Mouse (Mus musculus) heart, embryonic 12.5 days (tissue): ENCODE measurements around the gene Rnf182. TPM values are rescaled to one million over a fixed set of nuclear protein-coding genes. Genes with fewer than 3 reads are reported as not detected.

Experiments used
- ATAC-seq: fragments of 200-750 bp; cut with Nextera tagmentation; 2 replicates; pipeline ENCODE4 v1.8.0; 2017; ENCODE audit warnings: moderate TSS enrichment, moderate library complexity; ENCODE audit not compliant: insufficient number of reproducible peaks, low FRiP score
- H3K27ac ChIP-seq: fragments of 300-500 bp; sonication (generic); 2 replicates; pipeline ENCODE4 v1.5.1; 2016; ENCODE audit warnings: mild to moderate bottlenecking, moderate library complexity; ENCODE audit not compliant: poor library complexity, severe bottlenecking
- H3K27me3 ChIP-seq: fragments of 300-500 bp; sonication (generic); replicated peaks from 2 replicates; pipeline ENCODE4 v1.6.1; 2016; ENCODE audit warnings: mild to moderate bottlenecking, moderate library complexity
- H3K36me3 ChIP-seq: fragments of 300-500 bp; sonication (generic); 2 replicates; pipeline ENCODE4 v1.6.1; 2016; ENCODE audit warnings: mild to moderate bottlenecking, moderate library complexity
- H3K4me1 ChIP-seq: fragments of 300-500 bp; sonication (generic); replicated peaks from 2 replicates; pipeline ENCODE4 v1.6.1; 2016; ENCODE audit warnings: mild to moderate bottlenecking
- H3K4me2 ChIP-seq: fragments of 300-500 bp; sonication (generic); 2 replicates; pipeline ENCODE4 v1.6.1; 2016; ENCODE audit warnings: mild to moderate bottlenecking, moderate library complexity
- H3K4me3 ChIP-seq: fragments of 300-500 bp; sonication (generic); 2 replicates; pipeline ENCODE4 v1.5.1; 2016; ENCODE audit warnings: mild to moderate bottlenecking
- H3K9ac ChIP-seq: fragments of 300-500 bp; sonication (generic); 2 replicates; pipeline ENCODE4 v1.6.1; 2016; ENCODE audit warnings: mild to moderate bottlenecking, moderate library complexity
- H3K9me3 ChIP-seq: fragments of 300-500 bp; sonication (generic); replicated peaks from 2 replicates; pipeline ENCODE4 v1.6.1; 2016; ENCODE audit warnings: mild to moderate bottlenecking, moderate library complexity
- WGBS: fragments of 180-500 bp; shearing (Covaris S2); methylation state at CpG from one replicate; pipeline ENCODE4 v1.1.7; 2016; 5-methylcytosine and 5-hydroxymethylcytosine counted together
- polyA plus RNA-seq: library from polyadenylated mRNA; unstranded; fragments of >200 nt; fragmentation: Nextera tagmentation; extraction: Ambion mirVana; gene quantifications from 2 replicates; pipeline ENCODE4 v1.2.1, GENCODE M21; 2016

The Rnf182 gene
- 1.7 and 2.7 TPM in 2 replicates for polyA plus RNA-seq

DNA sequence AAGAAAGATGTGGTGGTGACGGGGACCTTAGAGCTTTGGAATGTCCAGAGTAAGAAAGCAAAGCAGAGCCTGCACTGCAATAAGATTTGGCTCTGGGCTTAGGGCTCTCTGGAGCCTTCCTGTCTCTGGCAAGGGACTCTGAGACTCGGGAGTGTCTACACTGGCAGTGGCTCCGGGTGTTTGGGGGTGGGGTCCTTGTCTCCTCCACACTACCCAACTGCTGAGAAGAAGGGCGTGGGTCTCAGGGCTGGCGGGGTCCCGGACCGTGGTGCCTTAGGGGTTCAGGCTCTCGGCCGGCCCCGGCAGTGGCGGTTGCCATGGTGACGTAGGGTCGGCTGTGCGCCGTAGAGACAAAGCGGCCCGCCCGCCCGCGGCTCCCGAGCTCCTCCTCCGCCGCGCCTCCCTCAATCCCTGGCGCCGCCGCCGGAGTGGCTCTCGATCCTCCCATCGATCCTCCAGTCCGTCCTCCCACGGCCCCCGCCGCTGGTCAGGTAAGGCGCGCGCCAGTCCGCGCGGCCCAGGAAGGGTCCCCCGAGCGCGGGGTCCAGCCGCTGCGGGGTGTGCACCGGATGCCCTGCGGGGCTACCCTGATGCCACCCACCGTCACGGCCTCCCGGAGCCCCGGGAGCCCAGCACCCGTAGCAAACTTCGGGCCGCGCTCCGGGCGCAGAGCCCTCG lies at the start of gene Rnf182:
Rnf182 (plus strand) TSS at position 134 of the 678 bp plus-strand sequence.
- ATAC-seq: peak; percentile 82
- H3K9me3 ChIP-seq: no peaks in the 10 kb centered on the region
- peaks cover 3% of the 10 kb centered on the region; the same call in 1 of the 2 replicates for H3K27me3 ChIP-seq
- H3K4me2 ChIP-seq: peak within 1 kb of the TSS; percentile 79
- WGBS: under 1% methylated on average over 58 of the region's 58 CpGs
- H3K4me3 ChIP-seq: peak within 1 kb of the TSS; percentile 63
- no peak within 1 kb of the TSS for H3K27ac ChIP-seq
- peak within 1 kb of the TSS; percentile 68 for H3K9ac ChIP-seq
- H3K4me1 ChIP-seq: peaks cover 17% of the 10 kb centered on the region
- H3K36me3 ChIP-seq: no peaks in the 10 kb centered on the region

GRCm38 (mm10) chr13:43566184-43566583 lies 49.3 kb upstream of the Rnf182 start:
- Histone ChIP-seq H3K27ac (no peak overlapping the region), H3K4me2 (no peak overlapping the region), H3K27me3 (no peaks in the 10 kb centered on the region), H3K4me3 (no peak overlapping the region), H3K9ac (no peak overlapping the region), H3K9me3 (peaks cover 10% of the 10 kb centered on the region; the same call in 1 of the 2 replicates), H3K36me3 (no peaks in the 10 kb centered on the region), H3K4me1 (peaks cover 4% of the 10 kb centered on the region; the same call in 1 of the 2 replicates)
- WGBS: 81% methylated on average over 8 of the region's 8 CpGs
- no peak for ATAC-seq

DNA sequence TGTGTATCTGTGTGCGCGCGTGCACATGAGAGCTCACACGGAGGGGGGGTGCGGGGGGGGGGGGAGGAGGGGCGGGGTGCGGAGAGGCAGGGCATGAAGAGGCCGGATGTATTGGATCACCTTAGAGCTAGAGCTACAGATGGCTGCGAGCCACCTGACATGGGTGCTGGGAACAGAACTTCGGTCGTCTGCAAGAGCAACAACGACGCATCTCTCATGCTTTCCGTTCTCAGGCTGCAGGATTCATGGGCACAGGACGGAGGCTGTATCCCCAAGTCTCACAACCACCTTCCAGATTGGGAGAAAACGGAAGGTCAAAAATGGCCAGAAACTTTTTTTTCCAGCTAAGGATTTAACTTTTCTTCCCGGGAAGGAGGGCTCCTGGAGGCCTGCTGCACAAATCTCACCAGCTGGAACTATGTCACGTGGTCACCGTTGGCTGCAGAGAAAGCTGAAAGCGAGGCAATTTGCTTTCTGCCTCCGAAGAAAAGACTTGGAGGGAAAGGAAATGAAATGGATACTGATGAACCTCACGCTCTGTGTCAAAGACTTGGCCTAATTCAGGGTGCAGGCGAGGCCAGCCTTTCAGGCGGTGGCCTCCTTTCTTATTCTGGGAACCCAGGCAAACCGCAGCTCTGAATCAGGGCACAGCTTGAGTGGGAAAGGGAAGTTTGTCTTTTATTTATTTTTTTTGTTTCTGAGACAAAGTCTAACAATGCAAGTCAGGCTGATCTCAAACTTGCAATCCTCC lies 48.2 kb upstream of the Rnf182 start:
- 74% methylated on average over 25 of the region's 25 CpGs for WGBS
- H3K4me1 ChIP-seq: no peaks in the 10 kb centered on the region

GRCm38 (mm10) chr13:43573979-43574378 lies 41.5 kb upstream of the Rnf182 start:
- WGBS: 56% methylated on average over 2 of the region's 2 CpGs
- ATAC-seq: no peak
- H3K4me1 ChIP-seq: no peaks in the 10 kb centered on the region
- no peak overlapping the region for H3K4me2 ChIP-seq
- no peaks in the 10 kb centered on the region for H3K36me3 ChIP-seq
- no peak overlapping the region for H3K4me3 ChIP-seq
- no peak overlapping the region for H3K27ac ChIP-seq
- H3K9ac ChIP-seq: no peak overlapping the region
- no peaks in the 10 kb centered on the region for H3K27me3 ChIP-seq
- peaks cover 12% of the 10 kb centered on the region; the same call in 1 of the 2 replicates for H3K9me3 ChIP-seq

More for the DNA sequence above, 48.2 kb upstream of the Rnf182 start:
- H3K36me3 ChIP-seq: no peaks in the 10 kb centered on the region
- ATAC-seq: no peak
- H3K9me3 ChIP-seq: peaks cover 12% of the 10 kb centered on the region; the same call in 1 of the 2 replicates
- no peaks in the 10 kb centered on the region for H3K27me3 ChIP-seq
- H3K27ac ChIP-seq: no peak overlapping the region
- H3K4me2 ChIP-seq: no peak overlapping the region
- H3K4me3 ChIP-seq: no peak overlapping the region
- H3K9ac ChIP-seq: no peak overlapping the region

GRCm38 (mm10) chr13:43575431-43575830 lies 40.1 kb upstream of the Rnf182 start:
- no peaks in the 10 kb centered on the region for H3K4me1 ChIP-seq
- H3K27ac ChIP-seq: no peak overlapping the region
- ATAC-seq: no peak

DNA sequence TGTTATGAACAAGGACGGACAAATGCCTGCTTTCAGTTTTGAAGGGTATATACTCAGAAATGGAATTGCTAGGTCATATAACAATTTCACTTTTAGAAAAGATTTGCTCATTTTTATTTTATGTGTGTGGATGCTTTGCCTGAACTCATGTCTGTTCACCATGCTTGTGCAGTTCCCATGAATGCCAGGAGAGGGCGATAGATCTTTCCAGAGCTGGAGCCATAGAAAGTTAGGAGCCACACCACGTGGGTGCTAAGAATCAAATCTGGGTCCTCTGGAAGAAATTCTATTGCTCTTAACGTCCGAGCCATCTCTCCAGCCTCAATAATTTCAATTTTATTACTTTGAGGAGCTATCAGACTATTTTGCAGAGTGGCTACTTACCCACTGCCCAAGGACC lies 38.3 kb upstream of the Rnf182 start:
- no peaks in the 10 kb centered on the region for H3K27me3 ChIP-seq
- H3K4me2 ChIP-seq: no peak overlapping the region
- no peak overlapping the region for H3K27ac ChIP-seq
- ATAC-seq: no peak
- H3K9ac ChIP-seq: no peak overlapping the region
- H3K36me3 ChIP-seq: no peaks in the 10 kb centered on the region
- no peaks in the 10 kb centered on the region for H3K4me1 ChIP-seq
- no peak overlapping the region for H3K4me3 ChIP-seq
- no peaks in the 10 kb centered on the region for H3K9me3 ChIP-seq
- 58% methylated on average over 5 of the region's 5 CpGs for WGBS

More at GRCm38 (mm10) chr13:43575431-43575830, 40.1 kb upstream of the Rnf182 start:
- Histone ChIP-seq H3K36me3 (no peaks in the 10 kb centered on the region), H3K27me3 (no peaks in the 10 kb centered on the region), H3K4me3 (no peak overlapping the region), H3K9ac (no peak overlapping the region), H3K9me3 (peaks cover 9% of the 10 kb centered on the region; the same call in 1 of the 2 replicates), H3K4me2 (no peak overlapping the region)
- WGBS: 91% methylated on average over 5 of the region's 5 CpGs

- no peak for ATAC-seq
- Histone ChIP-seq H3K4me2 (no peak overlapping the region), H3K27me3 (no peaks in the 10 kb centered on the region), H3K9me3 (no peaks in the 10 kb centered on the region), H3K4me1 (no peaks in the 10 kb centered on the region), H3K36me3 (no peaks in the 10 kb centered on the region), H3K4me3 (no peak overlapping the region), H3K9ac (no peak overlapping the region), H3K27ac (no peak overlapping the region)
- 82% methylated on average over 12 of the region's 12 CpGs for WGBS
These were observed 37.7 kb upstream of the Rnf182 start for GRCm38 (mm10) chr13:43577766-43578165.

GRCm38 (mm10) chr13:43579740-43580139 lies 35.8 kb upstream of the Rnf182 start:
- H3K4me2 ChIP-seq: no peak overlapping the region; the same call in 1 of the 2 replicates
- no peaks in the 10 kb centered on the region; the same call in 1 of the 2 replicates for H3K27me3 ChIP-seq
- no peaks in the 10 kb centered on the region for H3K4me1 ChIP-seq
- 20% methylated on average over 18 of the region's 18 CpGs for WGBS
- H3K9ac ChIP-seq: no peak overlapping the region
- H3K9me3 ChIP-seq: no peaks in the 10 kb centered on the region
- no peak overlapping the region for H3K4me3 ChIP-seq
- no peak overlapping the region for H3K27ac ChIP-seq
- ATAC-seq: no peak
- no peaks in the 10 kb centered on the region for H3K36me3 ChIP-seq

- H3K27me3 ChIP-seq: no peaks in the 10 kb centered on the region; the same call in 1 of the 2 replicates
- no peak overlapping the region for H3K4me3 ChIP-seq
- no peak overlapping the region for H3K27ac ChIP-seq
- WGBS: 85% methylated on average over 5 of the region's 5 CpGs
- no peak for ATAC-seq
- H3K4me1 ChIP-seq: no peaks in the 10 kb centered on the region
- no peaks in the 10 kb centered on the region for H3K36me3 ChIP-seq
- no peaks in the 10 kb centered on the region for H3K9me3 ChIP-seq
- H3K4me2 ChIP-seq: no peak overlapping the region
- no peak overlapping the region for H3K9ac ChIP-seq
These were observed 34.8 kb upstream of the Rnf182 start for GRCm38 (mm10) chr13:43580661-43581060.

DNA sequence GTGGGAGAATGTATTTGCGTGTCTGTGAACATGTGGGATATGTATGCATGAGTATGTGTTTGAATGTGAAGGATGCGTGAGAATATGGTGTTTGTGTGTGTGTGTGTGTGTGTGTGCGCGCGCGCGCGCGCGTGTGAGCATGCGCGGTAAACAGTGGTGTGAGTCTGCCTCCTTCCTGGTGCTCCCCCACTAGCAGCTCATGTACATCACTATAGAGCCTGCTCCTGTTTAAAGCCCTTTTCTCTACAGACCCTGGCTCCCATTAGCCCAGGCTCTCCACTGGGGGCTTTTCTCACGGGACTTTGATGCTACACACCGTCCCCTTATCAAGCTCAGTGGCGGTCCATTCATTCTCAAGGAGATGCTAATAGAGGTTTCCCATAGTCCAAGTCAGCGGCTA lies 32.5 kb upstream of the Rnf182 start:
- Histone ChIP-seq H3K9ac (no peak overlapping the region), H3K9me3 (no peaks in the 10 kb centered on the region), H3K4me3 (0 out of 2 replicates have a peak overlapping the region, but pooled peaks have one; percentile 21), H3K27ac (no peak overlapping the region), H3K36me3 (no peaks in the 10 kb centered on the region), H3K4me2 (peak overlapping the region; percentile 46), H3K27me3 (no peaks in the 10 kb centered on the region; the same call in 1 of the 2 replicates), H3K4me1 (no peaks in the 10 kb centered on the region)
- no peak for ATAC-seq
- WGBS: 45% methylated on average over 16 of the region's 16 CpGs

GRCm38 (mm10) chr13:43583504-43583903 lies 32.0 kb upstream of the Rnf182 start:
- Histone ChIP-seq H3K27ac (no peak overlapping the region), H3K36me3 (no peaks in the 10 kb centered on the region), H3K4me3 (no peak overlapping the region), H3K4me2 (no peak overlapping the region), H3K9ac (no peak overlapping the region), H3K27me3 (no peaks in the 10 kb centered on the region; the same call in 1 of the 2 replicates), H3K9me3 (no peaks in the 10 kb centered on the region), H3K4me1 (no peaks in the 10 kb centered on the region)
- ATAC-seq: no peak
- 63% methylated on average over 8 of the region's 8 CpGs for WGBS
